Mouse (Mus musculus) kidney, adult 18-20 months (tissue): ENCODE data around the gene Slc22a17.
A peak's percentile ranks its signal among the peaks of the same experiment; 100 is the strongest.
"Not testable (repeated sequence)": the region's sequence is repeated elsewhere in the genome, so short reads cannot be mapped to it uniquely, and the experiment has no call there.

Source experiments
- DNase-seq: peaks from one replicate; pipeline ENCODE4 v3.0.0; 2021

Slc22a17 gene

GRCm38 (mm10) chr14:54912886-54913285 is at the start of gene Slc22a17:
TSS of gene Slc22a17 (minus strand) at chr14:54913132.
- peak; percentile 66 for DNase-seq

GRCm38 (mm10) chr14:54962714-54963113 is 49.8 kb upstream of the Slc22a17 start:
- DNase-seq = no peak

DNA sequence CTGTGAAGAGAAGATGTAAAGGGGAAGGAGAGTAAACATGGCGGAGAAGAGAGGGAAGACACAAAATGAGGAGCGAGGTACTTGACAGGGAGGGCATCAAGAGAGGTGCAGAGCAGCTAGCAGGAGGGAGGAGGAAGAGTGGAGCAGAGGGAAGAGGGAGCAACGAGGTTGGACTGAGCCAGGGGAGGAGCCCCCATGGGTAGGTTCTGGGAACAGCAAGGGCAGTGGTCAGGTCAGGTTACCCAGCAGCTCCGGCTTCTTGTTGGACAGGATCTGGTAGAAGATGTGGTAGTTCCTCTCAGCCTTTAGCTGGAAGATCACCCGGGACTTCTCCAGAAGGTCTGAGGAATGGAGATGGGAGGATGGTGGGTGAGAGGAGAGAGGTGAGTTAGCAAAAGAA is 48.6 kb upstream of the Slc22a17 start:
- DNase-seq = no peak

DNA sequence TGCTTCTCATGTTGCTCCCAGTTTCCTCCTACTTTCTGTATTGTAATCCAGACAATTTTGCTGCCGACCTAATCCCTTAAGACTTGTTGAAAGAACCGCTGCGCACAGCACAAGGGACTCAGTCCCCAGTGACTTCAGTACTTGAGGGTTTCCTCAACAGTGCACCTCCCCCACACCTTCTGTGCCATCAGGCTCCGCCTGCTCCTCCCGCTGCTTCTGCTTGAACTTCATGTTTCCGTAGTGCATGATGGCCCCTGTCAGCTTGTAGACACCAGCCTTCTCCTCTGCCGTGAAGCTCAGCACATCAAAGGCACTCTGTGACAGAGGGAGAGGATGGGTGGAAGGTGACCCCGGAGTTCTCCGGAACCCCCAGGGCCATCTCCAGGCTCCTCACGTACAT is 47.8 kb upstream of the Slc22a17 start:
- no peak for DNase-seq

- DNase-seq = not testable (repeated sequence)
Measured at GRCm38 (mm10) chr14:54959853-54960613, 47.1 kb upstream of the Slc22a17 start.

DNA sequence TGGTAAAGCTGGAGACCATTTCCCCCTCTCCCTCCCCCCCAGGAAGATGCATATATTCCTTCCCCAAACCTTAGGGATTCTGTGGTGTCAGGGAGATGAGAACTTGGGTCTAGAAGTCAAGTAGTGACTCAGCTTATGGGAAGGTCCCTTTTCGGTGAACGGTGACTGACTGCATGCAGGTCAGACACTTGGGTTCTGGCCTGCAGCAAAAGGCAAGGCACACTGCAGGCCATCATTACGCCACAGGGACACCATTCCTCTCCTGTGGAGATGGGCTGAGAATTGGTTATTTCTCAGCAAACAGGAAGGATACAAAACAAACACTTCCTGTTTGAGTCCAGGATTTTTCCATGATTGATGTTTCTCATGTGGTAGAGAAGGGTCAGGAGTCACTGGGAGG is 46.3 kb upstream of the Slc22a17 start:
- DNase-seq = no peak

- no peak for DNase-seq
Measured at GRCm38 (mm10) chr14:54958503-54958902, 45.6 kb upstream of the Slc22a17 start.

DNA sequence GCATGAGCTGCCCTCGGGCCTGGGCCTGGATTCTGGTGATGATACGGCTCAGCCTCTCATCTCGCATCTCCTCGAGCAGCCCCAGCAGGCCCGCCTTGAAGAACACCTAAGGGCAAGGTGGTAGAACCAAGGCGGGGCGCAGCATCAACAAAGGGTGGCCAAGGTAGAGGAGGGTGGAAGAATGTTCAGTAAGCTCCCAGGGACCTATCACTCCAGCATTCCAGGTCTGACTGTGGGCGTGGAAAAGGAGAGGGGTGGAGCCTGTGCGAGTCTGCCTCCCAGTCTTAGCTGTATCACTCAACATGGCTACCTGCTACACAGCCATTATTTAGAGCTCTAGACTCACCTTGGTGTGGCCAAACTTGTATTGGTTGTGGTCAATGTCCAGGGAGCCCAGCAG is 43.6 kb upstream of the Slc22a17 start:
- DNase-seq = no peak

DNA sequence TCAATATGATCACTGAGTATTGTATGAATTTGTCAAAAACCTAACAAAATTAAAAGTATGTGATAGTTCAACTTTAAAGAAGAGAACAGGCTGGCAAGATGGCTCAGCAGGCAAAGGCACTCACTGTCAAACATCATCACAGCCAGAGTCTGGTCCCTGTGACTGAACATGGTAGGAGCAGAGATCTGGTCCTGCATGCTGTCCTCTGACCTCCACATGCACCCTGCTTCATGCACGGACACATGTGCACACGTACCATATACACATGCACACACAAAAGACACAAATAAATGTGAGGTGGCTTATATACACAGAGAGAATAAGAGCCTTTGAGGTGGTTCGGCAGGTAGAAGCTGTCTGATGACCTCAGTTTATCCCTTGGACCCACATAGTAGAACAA is 42.5 kb upstream of the Slc22a17 start:
- no peak for DNase-seq

- no peak for DNase-seq
Measured at GRCm38 (mm10) chr14:54954474-54954873, 41.5 kb upstream of the Slc22a17 start.

GRCm38 (mm10) chr14:54953664-54954206 is 40.8 kb upstream of the Slc22a17 start:
- no peak for DNase-seq

DNA sequence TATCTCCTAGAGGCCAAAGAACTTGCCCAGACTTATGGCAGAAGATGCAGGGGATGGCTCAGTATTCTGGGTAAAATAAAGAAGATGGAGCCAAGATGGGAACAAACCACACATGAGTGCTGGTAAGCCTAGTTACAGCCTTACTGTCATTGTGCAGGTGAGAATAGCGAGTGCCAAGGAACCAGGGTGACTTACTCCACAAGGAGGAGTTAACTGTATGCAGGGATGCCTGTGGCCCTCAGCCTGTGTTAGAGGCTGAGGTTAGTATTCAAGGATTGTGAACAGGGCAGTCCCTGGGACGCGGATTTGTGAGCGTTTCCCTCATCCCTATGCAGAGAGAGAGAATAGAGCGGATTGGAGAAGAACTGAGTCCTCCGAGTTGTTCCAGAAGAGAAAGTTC is 38.7 kb upstream of the Slc22a17 start:
- no peak for DNase-seq

GRCm38 (mm10) chr14:54950493-54950892 is 37.6 kb upstream of the Slc22a17 start:
- no peak for DNase-seq

- no peak for DNase-seq
Measured at GRCm38 (mm10) chr14:54948781-54949180, 35.8 kb upstream of the Slc22a17 start.

DNA sequence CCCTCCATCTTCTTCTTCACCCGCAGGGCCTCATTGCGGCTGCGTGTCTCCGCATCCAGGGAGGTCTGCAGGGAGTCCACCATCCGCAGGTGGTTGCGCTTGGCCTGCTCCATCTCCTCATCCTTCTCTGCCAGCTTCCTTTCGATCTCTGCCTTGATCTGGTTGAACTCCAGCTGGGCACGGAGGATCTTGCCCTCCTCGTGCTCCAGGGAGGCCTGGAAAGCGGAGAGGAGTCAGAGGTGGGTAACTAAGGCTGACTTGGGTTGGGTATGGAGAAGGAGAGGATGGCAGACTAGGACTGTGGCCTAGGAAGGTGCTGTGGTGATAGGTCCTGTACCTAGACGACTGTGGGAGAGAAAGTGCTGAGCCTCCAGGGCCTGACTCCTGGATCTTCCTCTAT is 34.1 kb upstream of the Slc22a17 start:
- DNase-seq = not testable (repeated sequence)

DNA sequence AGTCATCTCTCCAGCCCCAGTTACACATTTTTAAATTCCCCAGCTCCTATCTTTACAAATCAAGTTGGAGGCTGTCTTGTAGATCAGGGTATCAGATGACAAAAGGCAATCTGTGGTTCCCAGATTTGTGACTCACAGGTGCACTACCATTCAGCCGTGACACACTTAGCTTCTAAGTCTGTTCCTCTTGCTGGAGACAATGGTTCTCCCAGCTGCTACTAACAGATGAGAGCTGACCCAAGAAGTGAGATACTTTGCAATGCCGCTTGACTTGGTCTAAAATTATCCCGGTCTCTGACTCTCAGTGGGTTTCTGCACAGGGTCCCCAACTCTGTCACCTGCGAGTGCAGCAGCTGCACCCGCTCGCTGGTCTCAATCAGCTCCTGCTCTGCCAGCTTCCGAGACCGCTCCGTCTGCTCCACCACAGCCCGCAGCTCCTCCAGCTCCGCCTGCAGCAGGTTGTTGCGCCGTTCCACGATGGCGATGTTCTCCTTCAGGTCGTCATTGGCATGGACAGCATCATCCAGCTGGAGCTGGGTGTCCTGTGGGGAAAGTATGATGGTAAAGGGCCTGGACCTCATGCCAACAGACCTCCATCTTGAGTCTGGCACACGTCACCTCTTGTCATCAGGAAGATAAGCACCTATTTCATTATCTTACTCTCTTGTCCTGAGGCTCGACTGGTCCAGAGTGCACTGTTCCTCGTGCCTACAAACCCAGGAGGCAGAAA is 33.2 kb upstream of the Slc22a17 start:
- DNase-seq = no peak

GRCm38 (mm10) chr14:54944939-54945338 is 32.0 kb upstream of the Slc22a17 start:
- DNase-seq = no peak

DNA sequence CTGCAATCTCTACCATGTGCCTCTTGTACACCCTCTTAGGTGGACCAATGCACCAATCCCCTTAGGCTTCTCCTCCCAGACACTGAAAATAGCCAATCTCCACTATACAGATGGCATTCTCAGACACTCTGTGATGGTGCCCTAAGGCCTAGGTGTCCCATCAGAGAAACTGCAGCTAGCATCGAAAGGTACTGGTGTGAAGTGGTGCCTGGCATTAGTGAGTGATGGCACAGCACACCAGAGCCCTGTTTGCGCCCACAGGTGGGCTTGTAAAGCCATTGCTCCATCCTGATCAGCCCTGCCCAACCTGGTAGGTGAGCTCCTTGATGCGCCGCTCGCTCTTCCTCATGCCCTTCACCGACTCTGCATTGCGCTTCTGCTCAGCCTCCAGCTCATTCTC is 31.0 kb upstream of the Slc22a17 start:
- DNase-seq = no peak

DNA sequence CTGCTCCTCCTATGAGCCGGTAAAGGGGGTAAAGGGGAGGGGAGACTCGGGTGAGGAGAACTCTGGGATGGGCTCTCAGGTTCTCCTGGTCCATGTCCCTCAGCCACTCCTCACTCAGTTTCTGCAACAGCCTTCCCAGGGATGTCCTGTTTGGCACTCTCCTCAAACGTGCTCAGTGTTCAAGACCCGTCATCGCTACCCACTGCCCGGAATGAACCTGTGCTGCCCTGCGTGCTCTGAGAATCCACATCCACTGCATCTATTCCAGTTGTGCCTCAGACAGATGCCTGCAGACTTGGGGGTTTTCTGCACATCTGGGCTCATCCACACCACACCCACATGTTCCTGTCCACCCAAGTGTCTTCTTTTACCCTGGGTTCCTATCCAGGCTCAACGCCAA is 29.5 kb upstream of the Slc22a17 start:
- DNase-seq = no peak

DNA sequence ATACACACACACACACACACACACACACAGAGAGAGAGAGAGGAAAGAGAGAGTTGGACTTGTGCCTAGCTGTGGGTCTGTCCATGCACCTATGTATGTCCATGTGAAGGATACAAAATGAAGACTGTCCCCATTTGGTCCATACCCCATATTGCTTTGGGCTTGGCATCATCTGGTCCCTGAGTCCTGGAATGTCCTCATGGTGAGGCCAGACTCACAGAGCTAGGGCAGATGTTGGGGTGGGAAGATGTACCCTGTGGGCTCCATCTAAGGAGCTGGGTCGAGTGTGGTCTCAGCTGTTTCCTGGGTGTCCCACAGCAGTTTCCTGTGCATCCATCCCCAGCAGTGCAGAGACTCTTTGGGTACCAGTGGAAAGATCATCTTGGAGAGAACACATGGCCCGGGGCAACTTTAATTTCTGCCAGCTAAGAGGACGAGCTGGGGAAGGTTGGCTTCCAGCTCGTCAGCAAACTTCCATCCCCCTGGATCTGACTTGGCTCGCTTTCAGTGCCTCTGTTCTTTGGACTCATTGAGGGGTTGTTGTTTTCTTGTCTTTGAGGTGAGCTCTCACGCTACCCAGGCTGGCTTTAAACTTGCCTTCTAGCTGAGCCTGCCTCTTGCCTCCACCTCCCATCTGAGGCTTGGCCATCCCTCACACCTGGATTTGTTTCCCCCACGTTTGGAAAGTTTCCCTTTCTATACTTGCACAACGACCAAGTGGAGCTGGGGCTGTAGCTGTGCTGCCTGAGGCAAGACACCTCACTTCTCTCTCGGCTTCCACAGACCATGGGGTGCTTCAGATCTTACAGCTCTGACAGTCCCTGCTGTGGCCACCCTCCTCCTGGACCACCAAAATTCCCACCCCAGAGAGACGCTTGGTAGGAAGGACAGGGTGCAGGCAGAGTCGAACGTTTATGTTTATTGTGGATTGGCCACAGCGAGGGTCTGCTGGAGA is 28.4 kb upstream of the Slc22a17 start:
- DNase-seq = peak; percentile 40

GRCm38 (mm10) chr14:54940176-54940530 is 27.2 kb upstream of the Slc22a17 start:
- no peak for DNase-seq

DNA sequence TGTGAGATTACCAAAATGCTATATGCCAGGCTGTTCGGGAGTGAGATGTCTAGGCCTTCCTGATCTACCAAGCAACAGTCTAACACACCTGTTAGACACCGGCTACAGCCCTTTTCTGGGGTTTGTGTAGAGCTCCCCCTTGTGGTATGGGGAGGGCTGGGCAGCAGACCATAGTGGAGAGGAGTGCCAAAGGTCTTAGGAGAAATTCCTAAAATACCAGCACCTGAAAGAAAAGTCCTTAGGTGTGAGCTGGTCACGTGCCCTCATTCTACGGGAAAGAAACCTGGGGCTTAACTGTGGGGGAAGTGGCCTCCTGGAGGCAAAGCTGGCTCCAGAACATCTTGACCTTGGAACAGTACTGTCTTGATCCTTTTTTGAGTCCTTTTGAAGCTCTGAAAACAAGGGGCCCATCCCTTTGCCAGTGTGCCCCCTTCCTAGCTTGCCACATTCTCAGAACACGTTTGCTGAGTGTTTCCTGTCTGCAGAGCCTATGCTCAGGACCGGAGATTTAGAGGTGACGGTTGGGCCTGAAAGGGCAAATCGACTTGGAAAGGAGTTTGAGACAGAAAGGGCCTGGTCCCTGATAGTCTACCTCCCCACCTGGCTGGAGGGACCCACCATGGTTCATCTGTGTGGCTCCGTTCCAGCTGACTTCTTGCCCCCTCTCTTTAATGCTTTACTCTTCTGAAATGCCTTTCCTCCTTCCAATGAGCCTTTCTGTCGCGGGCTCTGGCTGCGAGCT is 26.7 kb upstream of the Slc22a17 start:
- DNase-seq = peak; percentile 83
